Mouse (Mus musculus): ENCODE results near the gene Cyp2w1.

The Cyp2w1 gene

DNA sequence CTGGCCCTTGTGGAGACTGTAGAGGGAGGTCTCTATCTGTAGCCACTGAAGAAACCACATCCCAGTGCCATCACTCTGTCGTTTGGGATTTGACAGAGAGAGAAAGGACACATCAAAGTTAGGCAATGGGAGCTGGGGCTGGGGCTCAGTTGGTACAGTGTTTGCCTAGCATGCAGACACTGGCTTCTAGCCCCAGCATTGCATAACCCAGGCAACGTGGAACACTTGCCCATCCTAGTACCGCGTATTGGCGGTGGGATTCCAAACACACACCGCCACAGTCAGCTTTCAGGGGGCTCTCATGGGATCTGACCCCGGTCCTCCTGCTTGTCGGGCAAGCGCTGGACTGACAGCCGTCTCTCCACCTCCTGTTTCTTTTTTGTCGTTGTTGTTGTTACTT lies 14.1 kb downstream of the Cyp2w1 start:
- no peak for DNase-seq

DNA sequence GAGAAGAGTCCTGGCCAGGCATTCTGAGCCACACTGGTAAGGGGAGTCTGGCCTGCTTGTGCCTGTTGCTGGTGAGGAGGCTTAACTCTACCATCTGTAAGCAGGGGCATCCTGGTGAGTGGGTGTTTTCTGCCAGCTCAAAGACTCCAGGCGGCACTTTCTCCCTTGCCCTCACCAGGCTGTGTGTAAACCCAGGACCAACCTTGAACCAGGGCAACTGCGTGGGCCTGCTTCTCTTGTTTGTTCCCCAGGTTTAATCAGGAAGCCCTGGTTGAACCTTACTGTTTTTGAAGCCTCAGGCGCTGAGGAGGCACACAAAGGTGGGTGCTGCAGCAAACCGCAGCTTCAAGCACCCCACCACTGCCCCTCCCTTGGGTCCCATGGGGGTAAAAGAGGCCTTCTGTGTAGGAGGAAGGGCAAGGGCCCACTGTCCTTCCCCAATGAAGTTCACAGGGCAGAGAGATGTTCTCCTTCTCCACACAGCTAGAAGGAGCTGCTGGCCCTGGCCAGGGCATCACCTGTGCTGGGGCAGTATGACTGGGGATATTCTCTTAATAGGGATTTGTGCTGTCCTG lies 15.6 kb downstream of the Cyp2w1 start:
- DNase-seq = peak in 1 of 2 experiments; percentile 32

DNA sequence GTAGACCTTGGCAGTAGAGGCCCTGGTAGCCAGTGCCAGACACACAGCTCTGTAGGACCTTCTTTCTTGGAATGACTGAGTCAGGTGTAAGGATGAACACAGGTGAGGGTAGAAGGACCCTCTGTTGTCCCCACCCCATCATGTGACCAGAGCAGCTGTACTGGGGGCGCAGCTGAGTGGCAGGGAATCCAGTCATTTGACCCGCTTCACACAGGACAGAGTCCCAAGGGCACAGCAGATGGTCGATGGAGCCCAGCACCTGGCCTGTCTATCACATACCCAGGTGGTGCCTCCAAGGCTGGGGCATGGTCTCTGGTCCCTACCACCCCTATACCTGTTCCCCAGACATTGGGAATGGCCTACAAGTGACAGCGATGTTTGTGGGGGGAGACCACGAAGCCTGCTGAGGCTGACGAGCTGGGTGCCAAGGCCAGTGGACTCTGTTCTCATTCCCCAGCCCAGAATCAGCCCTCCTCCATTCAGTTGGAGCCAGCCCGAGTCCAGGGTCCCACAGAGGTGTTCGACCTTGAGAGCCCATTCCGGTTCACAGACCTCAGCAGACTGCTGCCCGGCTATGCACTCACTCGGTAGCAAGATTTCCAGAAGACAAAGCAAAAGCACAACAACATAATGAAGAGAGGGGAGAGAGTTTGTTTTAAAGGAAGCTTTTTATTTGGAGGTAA lies 16.4 kb downstream of the Cyp2w1 start:
- DNase-seq = no peak

DNA sequence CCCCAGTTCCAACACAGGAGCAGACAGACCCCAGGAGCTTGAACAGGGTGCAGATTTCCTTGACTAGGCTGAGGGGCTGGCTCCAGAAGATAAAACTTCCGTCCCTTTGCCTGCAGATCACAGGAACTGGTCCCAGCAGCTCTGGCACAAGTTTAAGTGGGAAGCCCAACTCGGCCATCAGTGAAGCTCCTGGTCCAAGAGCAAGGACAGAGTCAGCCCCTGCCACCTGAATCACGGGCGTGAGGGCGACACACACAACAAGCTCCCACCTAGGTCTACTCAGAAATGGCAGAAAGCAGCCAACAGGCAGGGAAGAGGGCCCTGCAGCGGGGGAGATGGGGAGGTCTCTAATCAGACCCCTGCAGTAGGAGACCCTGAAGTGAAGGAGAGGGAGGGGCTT lies 17.9 kb downstream of the Cyp2w1 start:
- no peak for DNase-seq

DNA sequence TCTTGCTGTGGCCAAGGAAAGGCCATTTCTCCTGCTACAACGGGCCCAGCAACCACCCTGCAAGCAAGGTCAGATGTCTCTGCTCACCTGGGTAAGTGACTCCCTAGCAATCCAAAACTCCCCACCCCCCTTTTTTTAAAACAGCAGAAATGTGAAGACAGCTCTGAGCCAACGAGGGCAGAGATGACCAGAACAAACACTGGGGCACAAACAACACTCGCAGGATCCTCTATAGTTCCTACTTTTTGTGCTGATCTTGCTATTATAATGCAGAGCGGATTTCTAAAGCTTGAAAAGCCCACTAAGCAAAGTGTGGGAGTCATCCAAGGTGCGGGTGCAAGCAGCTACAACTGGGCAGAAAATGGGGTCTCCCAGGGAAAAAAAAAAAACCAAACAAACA lies 18.7 kb downstream of the Cyp2w1 start:
- DNase-seq = no peak

DNA sequence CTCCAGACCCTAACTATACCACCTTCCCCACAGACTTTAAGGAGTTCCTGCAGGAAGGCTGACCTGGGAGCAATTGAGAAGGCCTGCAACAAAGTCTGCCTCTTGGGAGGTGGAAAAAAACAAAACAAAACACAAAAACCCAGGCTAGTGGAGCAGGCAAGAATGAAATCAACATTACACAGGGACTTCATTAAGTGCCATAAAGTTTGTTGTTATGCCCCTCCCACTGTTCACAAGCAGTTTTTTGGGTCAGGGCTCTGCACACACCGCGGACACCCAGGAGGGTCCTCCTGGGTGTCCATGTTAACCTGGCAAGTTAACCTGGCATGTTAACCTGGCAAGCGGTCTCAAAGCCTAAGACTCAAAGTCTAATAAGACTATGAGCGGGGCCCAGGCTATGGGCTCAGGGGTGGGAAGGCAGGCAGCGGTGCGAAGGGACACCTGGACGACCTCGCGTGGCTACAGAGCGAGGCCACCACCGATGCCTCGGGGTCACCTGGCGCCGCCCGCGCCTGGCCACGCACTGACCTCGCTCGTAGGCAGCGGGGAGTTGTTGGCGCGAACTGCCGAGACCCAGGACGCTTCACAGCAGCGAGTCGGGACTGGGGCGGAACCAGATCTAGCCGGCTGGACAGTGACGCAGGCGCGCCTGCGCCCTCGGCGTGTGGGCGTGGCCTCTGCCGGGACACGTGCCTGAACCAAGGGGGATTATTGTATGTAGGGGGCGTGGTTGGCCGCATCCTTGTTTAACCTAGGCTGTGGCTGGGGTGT lies 19.4 kb downstream of the Cyp2w1 start:
- DNase-seq = peak; percentile 82 to 87

DNA sequence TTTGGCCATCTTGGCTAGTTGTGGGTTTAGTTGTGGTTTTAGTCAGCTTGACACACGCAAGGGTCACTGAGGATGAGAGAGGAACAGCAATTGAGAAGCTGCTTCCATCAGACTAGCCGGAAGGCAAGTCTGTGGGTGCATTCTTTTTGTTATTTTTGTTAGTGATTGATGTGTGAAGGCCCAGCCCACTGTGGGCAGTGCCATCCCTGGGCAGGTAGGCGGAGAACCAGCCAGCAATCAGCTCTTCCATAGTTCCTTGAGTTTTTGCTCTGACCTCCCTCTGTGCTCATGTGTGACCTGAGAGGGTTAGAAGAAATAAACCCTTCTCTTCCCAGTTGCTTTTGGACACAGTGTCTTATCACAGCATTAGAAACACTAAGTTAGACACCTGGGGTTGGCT lies 20.7 kb downstream of the Cyp2w1 start:
- no peak for DNase-seq

DNA sequence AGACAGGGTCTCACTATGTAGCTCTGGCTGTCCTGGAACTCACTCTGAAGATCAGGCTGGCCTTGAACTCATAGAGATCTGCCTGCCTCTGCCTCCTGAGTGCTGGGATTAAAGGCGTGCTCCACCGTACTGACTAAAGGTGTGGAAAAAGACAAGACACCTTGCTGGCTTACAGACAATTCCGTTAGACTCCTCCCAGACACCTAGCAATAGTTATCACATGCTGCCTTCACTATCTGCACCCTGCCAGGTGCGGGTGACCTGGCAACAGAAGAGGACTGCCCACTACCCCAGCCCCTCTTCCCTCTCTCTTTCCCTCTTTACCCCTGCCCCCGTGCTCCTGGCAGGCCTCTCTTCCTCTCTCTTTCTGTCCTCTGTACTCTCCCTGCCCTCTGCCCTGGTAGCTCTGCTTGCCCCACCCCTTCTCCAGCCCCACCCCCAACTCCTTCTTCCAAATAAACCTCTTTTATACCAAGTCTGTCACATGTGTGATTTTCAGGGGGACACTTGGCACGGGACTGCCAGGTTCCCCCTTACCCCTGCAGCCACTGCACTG lies 21.6 kb downstream of the Cyp2w1 start:
- DNase-seq = no peak

DNA sequence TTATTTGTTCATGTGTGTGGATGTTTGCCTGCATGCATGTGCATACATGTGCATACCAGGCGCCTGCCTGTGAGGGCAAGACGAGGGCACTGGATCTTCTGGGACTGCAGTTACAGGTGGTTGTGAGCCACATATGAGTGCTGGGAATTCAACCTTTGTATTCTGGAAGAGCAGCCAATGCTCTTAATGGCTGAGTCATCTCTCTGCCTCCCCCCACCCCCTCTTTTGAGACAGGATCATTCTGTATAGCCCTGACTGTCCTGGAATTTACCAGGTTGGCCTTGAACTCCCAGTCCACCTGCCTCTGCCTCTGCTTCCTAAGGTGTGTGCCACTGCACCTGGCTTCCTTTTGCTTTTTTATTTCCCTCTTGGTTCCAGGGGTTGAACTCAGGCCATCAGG lies 22.4 kb downstream of the Cyp2w1 start:
- DNase-seq = no peak

DNA sequence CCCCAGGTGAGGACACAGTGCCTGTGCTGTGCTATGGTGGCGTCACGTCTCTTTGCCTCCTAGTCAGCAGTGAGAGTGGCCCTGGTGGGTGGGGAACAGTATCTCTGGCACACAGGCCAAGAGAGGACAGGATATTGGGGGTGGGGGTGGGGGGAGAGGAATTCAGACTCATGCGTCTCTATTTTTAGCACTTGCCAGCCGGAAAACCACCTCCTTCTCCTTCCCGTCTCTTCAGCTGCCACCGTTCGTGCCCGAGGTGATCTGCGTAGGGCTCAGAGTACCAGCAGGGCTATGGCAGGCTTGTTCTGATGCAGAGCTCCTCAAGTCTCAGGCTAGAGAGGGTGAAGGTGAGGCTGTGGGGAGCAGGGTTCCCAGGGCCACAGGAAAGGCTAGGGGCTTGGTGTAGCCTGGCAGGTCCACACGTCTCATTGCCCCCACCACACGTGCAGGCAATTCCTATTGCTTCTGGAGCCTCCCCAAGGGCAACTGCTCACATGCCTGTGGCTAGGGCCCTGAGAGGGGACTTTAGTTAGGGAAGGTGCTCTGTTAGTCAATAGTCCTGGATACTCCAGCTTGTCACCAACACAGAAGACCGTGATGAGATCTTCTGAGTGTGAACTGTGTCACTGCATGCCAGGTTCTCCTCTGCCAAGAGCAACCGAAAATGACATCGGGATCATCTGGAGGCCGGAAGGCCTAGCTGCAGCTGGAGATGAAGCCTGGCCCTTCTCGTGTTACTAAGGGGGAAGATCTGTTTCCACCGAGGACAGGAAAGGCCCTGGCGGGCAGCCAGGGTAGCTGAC lies 25.3 kb downstream of the Cyp2w1 start, which contains the start of gene Gpr146:
Gene Gpr146 (plus strand): TSS at position 230 of the 803 bp plus-strand sequence.
- DNase-seq = peak; percentile 43 to 64

DNA sequence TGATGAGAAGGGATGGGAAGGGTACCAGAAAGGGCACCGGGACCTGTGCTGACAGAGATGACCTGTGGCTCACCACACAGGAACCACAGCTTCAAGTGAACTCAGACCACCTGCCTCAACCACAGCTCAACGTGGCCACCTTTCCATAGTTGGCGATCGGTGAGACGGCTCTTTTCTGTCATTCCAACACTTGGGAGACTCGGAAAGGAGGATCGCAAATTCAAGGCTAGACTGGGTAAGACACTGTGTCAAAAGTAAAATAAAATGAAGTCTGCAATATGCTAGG lies 25.8 kb downstream of the Cyp2w1 start:
- no peak for DNase-seq

DNA sequence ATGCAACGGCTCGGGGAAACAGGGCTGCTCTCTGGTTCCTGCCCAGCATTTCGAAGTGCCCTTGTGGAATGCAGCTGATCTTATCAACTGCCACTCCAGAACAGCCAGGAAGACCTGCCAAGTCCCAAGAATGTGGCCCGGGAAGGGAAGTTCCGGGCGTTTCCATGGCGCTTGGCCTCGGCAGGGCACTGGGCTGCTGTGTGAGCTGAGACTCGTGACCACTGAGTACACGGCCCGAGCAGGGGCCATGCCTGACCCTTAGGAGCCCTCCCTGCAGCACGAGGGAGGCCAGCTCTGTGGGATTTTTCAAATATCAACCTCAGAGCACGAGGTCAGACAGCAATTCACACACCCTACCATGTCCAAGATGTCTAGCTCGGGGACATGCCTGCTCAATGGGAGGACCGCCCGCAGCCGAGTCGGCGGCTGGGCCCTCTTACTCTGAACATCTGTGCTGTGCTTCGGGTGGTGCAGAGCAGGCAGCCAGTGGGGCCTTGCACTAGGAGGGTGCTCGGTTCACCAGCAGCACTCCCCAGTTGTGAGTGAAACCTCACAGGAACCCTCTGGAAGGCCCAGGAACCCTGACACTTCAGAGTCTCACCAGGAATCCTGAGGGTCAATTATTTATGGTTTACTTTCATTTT lies 26.7 kb downstream of the Cyp2w1 start:
- DNase-seq = peak; percentile 45 to 66

DNA sequence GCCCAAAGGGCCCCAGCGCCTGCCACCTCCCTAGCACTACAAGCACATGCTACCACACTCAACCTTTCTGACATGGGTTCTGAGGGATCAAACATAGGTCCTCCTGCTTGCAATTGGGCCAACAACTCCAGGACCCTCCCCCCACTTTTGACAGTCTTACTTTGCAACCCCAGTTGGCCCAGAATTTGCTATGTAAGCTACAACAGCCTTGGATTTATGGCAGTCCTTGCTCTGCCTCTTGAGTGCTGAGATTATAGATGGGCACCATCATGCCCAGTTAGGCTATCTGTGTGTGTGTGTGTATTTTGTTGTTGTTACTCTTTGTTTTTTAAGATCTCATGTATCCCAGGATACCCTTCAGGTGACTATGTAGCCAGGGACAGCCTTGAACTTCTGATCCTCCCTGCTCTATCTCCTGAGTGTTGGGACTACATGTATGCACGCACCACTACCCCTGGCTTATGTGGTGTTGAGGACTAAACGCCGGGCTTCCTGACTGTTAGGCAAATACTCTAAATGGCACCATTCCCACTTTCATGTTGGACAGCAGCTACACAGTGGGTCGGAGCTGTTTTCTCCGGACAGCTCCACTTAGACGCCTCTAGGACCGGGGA lies 27.5 kb downstream of the Cyp2w1 start:
- DNase-seq = no peak

DNA sequence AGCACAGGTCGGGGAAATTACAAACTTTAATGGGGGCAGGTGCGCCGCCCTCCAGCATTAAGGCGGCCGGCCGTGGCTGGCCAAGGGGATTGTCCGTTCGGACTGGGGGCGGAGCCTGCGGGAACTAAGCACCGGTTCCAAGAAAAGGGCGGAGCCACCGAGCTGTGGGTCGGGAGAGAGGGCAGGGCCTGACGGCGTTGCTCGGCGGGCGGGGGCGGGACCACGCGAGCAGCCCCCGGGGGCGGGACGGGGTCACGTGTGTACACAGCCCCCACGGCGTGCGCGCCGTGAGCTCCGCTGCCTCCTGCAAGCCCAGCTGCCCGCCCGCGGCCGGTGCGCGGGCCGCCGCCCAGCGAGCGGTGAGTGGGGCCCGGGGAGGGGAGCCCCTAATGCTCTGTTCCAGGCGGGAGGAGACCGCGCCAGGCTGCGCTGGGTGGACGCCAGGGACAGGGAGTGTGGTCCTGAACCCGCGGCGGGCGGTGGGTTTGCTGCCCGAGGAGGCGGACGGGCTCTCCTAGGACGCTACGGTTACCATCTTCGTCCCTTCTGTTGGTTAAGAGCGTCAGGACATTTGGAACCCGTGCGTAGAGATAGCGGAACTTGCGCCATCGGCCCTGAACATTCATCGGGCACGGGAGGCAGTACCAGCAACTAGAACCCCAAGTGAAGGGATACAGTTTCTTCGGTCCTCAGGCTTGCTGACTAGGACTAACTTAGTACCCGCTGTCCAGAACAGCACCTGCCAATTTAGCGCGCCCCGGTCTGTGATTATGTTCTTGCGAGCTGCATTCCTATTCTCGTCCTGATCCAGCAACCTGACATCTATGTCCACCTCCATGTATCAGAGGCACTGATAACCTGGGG lies 28.2 kb downstream of the Cyp2w1 start:
- DNase-seq = peak; percentile 79 to 86

DNA sequence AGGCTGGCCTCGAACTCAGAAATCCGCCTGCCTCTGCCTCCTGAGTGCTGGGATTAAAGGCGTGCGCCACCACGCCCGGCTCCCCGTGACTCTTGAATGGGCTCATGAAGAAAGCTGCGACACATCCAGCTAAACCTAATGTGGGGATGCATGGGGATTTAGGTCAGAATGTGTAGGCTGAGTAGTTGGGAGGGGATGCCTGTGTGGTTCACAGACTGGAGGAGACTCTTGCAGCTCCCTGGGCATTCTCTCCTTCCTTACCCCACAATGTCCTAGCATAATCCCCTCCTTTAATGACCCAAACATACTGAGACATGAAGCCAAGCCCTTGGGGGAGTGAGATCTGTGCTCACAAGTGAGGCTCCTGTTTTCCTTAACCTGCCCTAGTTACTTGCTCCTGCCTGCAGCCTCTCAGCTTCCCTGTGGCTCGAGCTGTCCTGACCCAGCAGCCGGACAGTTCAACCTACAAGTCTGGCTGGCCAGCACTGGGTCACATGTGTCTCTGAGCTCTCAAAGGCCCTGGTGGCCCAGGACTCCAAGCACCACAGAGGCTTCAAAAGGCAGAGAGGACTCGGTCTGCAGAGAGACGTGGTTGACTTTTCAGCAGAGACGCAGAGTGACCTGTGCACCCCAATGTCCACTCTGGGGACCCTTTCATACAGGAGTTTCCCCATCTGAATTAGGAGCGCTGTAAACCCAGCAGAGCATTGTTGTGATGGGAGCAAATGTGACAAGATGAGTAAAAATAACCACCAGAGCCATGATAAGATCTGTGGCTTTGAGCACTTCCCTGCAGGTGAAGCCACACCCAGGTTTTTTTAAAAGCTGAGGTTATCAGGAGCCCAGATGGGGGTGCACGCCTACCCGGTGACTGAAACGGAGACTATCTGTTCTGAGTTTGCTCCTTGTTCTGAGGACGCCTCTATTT lies 29.4 kb downstream of the Cyp2w1 start:
- DNase-seq = peak; percentile 72 to 82

DNA sequence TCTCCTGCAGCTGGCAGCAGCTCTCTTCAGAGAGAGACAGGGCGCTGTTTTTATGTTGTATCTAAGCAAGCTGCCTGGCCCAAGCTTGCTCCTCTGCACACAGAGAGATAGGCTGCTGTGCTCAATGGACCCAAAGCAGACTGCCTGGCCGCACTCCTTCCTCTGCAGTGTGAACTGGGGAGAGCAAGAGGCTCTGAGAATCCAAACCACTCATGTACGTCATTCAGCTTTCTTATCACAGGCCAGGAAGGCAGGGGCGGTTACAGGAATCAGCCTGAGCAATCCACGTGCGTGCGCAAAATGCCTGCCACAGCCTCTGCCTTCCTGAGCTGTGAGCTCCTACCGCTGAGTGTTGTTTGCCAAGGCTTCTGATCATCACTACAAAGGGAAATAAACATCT lies 30.3 kb downstream of the Cyp2w1 start:
- peak; percentile 60 to 76 for DNase-seq

DNA sequence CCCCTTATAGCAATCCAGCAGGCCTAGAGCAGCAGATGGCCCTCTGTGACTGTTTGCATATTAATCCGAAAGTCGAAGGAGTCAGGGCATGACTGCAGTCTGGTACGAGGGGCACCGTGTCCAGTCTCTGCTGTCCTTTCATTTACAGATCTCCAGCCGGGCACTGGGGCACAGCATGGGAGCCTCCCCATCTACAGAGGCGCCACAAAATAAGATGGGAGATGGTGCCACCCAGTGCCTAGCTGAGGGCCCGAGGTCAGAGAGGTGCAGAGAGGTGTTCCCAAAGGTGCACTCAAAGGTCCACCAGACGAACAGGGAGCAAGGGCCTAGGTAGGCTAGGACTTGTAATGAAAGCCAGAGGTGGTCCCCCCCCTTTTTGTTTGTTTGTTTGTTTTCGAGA lies 30.8 kb downstream of the Cyp2w1 start:
- peak in 1 of 2 experiments; percentile 26 for DNase-seq

DNA sequence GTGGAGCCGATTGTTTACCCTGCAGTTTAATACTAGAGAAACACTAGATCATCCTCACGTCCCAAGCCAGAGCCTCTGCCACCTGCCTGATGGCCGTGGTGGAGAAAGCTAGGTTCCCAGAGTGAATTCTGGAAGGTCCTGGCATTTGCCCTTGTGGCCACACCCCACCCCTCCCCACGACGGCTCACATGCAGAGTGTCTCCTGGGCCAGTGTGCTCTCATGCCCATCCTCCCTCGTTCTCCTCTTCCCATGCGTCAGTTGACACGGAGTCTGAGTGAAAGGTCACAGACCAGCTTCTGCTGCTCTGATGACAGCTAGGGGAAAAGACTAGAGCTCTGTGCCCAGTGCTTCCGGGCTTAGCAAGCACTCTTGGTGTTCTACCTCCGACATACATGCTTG lies 32.1 kb downstream of the Cyp2w1 start:
- no peak for DNase-seq

DNA sequence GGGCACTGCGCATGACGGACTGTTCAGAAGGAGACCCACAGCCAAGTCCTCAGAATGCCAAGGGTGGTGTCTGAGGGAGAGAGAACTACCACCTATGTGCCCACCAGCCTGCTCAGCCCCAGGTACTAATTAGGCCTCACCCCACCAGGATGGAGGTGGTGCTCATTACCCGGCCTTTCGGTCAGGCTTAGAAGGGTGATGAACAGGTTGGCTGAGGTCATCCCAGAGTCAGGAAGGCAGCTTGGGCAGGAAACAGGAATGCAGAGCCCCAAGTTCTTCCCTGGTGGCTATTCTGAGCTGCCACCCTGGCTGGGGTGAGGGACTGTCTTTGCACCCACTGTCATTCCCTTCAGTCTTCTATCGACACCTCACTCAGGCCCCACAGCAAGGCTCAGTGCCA lies 33.6 kb downstream of the Cyp2w1 start:
- no peak for DNase-seq

All from thymus, postnatal 36 days (tissue).